Mouse (Mus musculus): ENCODE data around the gene Ly6g6c.

GRCm38 (mm10) chr17:35043794-35044193, 21.4 kb upstream of the Ly6g6c start:
- TF ChIP-seq CTCF (IDR thresholded peaks at IDR 0.05; ENCODE audit: low read depth, low read length): no peak
- TF ChIP-seq POLR2A (IDR thresholded peaks at IDR 0.05; ENCODE audit: insufficient read depth, low read length): no peak
- no peak for TF ChIP-seq EP300 (IDR thresholded peaks at IDR 0.05; ENCODE audit: insufficient read depth, low read depth, low read length)

All from ES-Bruce4 (cell line).